Mouse (Mus musculus): ENCODE data around the gene Henmt1. TPM values are rescaled to one million over a fixed set of nuclear protein-coding genes. Genes with fewer than 3 reads are reported as not detected.
A peak's percentile ranks its signal among the peaks of the same experiment; 100 is the strongest.

Gene Henmt1
- 0.20 TPM in 1 of 2 replicates, not detected in the other for polyA plus RNA-seq (2016; fragmentation: Nextera tagmentation; extraction: Ambion mirVana)

DNA sequence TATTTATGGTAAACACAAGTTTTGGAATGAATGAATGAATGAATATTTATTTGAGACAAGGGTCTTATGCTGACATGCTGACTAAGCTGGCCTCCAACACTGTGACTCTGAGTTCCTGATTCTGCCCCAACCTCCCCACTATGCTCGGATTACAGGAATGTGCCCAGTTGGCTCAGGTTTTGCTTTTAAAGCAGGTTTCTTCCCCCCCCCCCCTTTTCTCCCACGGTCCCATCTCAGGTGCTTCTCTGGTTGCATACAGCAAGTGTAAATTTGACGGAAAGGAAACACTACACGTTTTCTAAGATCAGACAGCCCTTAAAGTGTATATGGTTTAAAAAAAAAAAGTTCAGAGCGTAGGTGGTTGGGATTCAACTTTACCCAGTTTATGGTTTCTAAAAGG lies at the start of gene Henmt1:
Gene Henmt1 (plus strand): TSS at position 301 of the 400 bp plus-strand sequence.
- 0 out of 2 replicates have a peak within 1 kb of the TSS, but pooled peaks have one; percentile 4 for H3K9ac ChIP-seq
- H3K9me3 ChIP-seq (replicated peaks), result 0 out of 2 replicates have a peak, but pooled peaks cover 3% of the 10 kb centered on the region
- 76% methylated on average over 5 of the region's 5 CpGs for WGBS
- no peaks in the 10 kb centered on the region for H3K27me3 ChIP-seq (replicated peaks)
- peak within 1 kb of the TSS; percentile 70 for H3K4me2 ChIP-seq
- peak within 1 kb of the TSS; percentile 41 for H3K4me3 ChIP-seq
- H3K4me1 ChIP-seq (replicated peaks), result no peaks in the 10 kb centered on the region; the same call in 1 of the 2 replicates
- ATAC-seq (ENCODE audit: insufficient number of reproducible peaks, low FRiP score), result no peak
- no peaks in the 10 kb centered on the region for H3K36me3 ChIP-seq
- H3K27ac ChIP-seq (ENCODE audit: poor library complexity, severe bottlenecking), result no peak within 1 kb of the TSS

DNA sequence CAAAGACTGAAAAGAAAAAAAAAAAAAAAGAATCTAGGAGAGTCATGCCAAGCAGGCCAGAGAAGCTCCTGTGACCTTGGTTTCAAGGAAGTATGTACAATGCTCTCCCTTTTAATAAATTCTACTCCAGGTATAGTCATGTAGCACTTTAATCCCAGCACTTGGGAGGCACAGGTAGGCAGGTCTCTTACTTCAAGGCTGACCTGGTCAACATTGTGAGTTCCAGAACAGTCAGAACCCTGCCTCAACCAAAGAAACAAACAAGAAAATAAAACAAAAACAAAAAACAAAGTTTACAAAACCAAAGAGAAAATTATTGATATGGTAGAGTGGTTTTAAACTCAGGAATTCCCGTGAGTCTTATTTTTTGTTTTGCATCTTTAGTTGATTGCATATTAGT lies 49.8 kb upstream of the Henmt1 start, which contains the start of gene Fndc7:
Gene Fndc7 (minus strand): TSS at position 101 of the 400 bp plus-strand sequence.
- Histone ChIP-seq H3K27ac (ENCODE audit: poor library complexity, severe bottlenecking) (no peak within 1 kb of the TSS), H3K9me3 (replicated peaks) (no peaks in the 10 kb centered on the region), H3K4me3 (no peak within 1 kb of the TSS), H3K9ac (no peak within 1 kb of the TSS), H3K27me3 (replicated peaks) (no peaks in the 10 kb centered on the region), H3K36me3 (no peaks in the 10 kb centered on the region), H3K4me1 (replicated peaks) (peaks cover 23% of the 10 kb centered on the region), H3K4me2 (no peak within 1 kb of the TSS)
- no peak for ATAC-seq (ENCODE audit: insufficient number of reproducible peaks, low FRiP score)
- 88% methylated on average over 1 of the region's 1 CpGs for WGBS

DNA sequence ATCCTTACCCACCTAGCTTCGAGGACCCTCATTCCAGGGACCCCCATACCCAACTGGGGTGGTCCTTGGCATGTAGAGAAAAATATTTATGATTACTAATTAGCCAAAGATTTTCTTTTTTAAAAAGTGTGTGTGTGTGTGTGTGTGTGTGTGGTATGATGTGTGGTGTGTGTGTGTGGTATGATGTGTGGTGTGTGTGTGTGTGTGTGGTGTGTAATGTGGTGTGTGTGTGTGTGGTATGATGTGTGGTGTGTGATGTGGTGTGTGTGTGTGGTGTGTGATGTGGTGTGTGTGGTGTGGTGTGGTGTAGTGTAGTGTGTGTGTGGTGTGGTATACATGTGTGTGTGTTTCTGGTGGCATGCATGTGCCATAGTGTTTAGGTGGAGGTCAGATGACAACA lies 47.6 kb upstream of the Henmt1 start:
- WGBS, result 69% methylated on average over 1 of the region's 1 CpGs
- no peak overlapping the region for H3K4me2 ChIP-seq
- no peak overlapping the region for H3K4me3 ChIP-seq
- H3K27ac ChIP-seq (ENCODE audit: poor library complexity, severe bottlenecking), result no peak overlapping the region
- no peak for ATAC-seq (ENCODE audit: insufficient number of reproducible peaks, low FRiP score)
- H3K9me3 ChIP-seq (replicated peaks), result no peaks in the 10 kb centered on the region
- no peak overlapping the region for H3K9ac ChIP-seq
- no peaks in the 10 kb centered on the region for H3K27me3 ChIP-seq (replicated peaks)
- no peaks in the 10 kb centered on the region for H3K36me3 ChIP-seq
- H3K4me1 ChIP-seq (replicated peaks), result peaks cover 3% of the 10 kb centered on the region; the same call in 1 of the 2 replicates

DNA sequence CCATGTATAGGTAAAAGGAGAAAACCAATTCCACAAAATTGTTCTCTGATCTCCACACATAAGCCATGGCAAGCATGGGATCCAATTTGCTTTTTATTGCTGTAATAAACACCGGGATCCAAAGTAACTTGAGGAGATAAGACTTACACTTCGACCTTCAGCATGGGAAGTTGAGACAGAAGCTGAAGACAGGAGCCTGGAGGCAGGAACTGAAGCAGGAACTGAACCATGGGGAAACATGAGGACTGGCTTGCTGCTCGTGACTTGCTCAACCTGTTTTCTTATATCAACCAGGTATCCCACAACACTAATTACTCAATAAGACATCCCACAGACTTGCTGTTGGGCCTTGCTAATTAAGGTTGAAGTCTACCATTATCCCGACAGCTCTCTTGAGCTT lies 46.8 kb upstream of the Henmt1 start:
- Histone ChIP-seq H3K36me3 (no peaks in the 10 kb centered on the region), H3K27ac (ENCODE audit: poor library complexity, severe bottlenecking) (no peak overlapping the region), H3K4me2 (no peak overlapping the region), H3K9me3 (replicated peaks) (no peaks in the 10 kb centered on the region), H3K4me3 (no peak overlapping the region), H3K27me3 (replicated peaks) (no peaks in the 10 kb centered on the region), H3K9ac (no peak overlapping the region), H3K4me1 (replicated peaks) (no peaks in the 10 kb centered on the region)
- WGBS, result 58% methylated on average over 4 of the region's 4 CpGs
- no peak for ATAC-seq (ENCODE audit: insufficient number of reproducible peaks, low FRiP score)

DNA sequence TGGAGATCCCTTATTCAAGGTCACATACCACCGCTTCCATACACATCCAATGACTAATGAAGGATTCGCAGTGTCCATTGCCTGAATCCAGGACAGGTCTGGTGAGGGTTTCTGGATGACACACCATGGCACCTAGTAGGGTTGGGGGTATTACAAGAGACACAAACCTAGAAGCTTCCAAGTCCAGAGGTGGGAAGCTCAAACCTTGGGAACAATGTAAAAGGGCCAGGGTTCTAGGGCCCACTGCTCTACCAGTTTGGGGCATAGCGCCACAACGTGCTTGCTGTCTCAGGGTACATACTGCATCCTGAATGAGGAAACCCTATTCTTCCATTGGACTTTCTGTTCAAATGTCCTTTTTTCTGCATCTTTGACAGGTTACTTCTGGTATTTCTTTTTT lies 41.0 kb upstream of the Henmt1 start:
- ATAC-seq (ENCODE audit: insufficient number of reproducible peaks, low FRiP score), result no peak
- no peak overlapping the region for H3K4me2 ChIP-seq
- 93% methylated on average over 4 of the region's 4 CpGs for WGBS

DNA sequence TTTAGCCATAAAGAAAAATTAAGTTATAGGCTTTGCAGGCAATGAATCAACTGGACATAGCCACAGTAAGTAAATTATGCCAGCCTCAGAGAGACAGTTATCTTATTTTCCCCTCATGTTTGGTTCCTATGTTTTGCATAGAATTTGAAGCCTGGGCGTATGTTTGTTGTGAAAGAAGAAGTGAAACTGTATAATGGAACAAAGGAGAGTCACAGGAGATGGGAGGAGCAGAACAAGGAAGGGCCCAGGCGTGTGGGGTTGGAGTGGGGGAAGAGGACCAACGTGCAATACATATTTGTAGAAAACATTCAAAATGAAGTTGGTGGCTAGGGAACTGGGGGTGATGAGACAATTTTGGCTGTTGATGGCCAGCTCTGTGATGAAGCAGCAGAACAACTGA lies 39.5 kb upstream of the Henmt1 start:
- no peaks in the 10 kb centered on the region for H3K4me1 ChIP-seq (replicated peaks)
- H3K9ac ChIP-seq, result no peak overlapping the region
- no peak overlapping the region for H3K4me3 ChIP-seq
- H3K36me3 ChIP-seq, result peaks cover 43% of the 10 kb centered on the region
- no peak overlapping the region for H3K4me2 ChIP-seq
- WGBS, result 89% methylated on average over 3 of the region's 3 CpGs
- H3K9me3 ChIP-seq (replicated peaks), result 0 out of 2 replicates have a peak, but pooled peaks cover 4% of the 10 kb centered on the region
- ATAC-seq (ENCODE audit: insufficient number of reproducible peaks, low FRiP score), result no peak
- H3K27ac ChIP-seq (ENCODE audit: poor library complexity, severe bottlenecking), result no peak overlapping the region
- no peaks in the 10 kb centered on the region for H3K27me3 ChIP-seq (replicated peaks)

More for the DNA sequence above, 41.0 kb upstream of the Henmt1 start:
- Histone ChIP-seq H3K4me3 (no peak overlapping the region), H3K9me3 (replicated peaks) (0 out of 2 replicates have a peak, but pooled peaks cover 4% of the 10 kb centered on the region), H3K4me1 (replicated peaks) (no peaks in the 10 kb centered on the region), H3K36me3 (peaks cover 28% of the 10 kb centered on the region), H3K9ac (no peak overlapping the region), H3K27ac (ENCODE audit: poor library complexity, severe bottlenecking) (no peak overlapping the region), H3K27me3 (replicated peaks) (no peaks in the 10 kb centered on the region)

DNA sequence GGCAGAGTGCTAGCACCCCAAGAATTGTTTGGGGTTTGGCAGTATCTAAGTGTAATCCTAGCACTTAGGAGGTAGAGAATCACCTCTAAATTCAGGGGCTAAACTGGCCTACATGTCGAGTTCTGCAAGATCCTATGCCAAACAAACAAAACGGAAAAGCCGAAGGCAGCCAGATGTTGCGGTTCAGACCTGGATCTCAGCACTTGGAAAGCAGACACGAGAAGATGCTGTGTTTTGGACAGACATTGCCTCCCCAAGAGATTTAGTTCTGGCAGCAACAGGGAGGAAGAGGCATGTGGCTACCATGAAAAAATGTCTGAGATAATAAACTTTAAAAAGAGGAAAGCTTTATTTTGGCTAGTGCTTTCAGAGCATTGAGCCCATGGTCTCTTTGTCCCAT lies 39.0 kb upstream of the Henmt1 start:
- 76% methylated on average over 5 of the region's 5 CpGs for WGBS
- Histone ChIP-seq H3K4me3 (no peak overlapping the region), H3K4me1 (replicated peaks) (no peaks in the 10 kb centered on the region), H3K27ac (ENCODE audit: poor library complexity, severe bottlenecking) (no peak overlapping the region), H3K4me2 (no peak overlapping the region), H3K27me3 (replicated peaks) (no peaks in the 10 kb centered on the region), H3K9me3 (replicated peaks) (0 out of 2 replicates have a peak, but pooled peaks cover 4% of the 10 kb centered on the region), H3K36me3 (peaks cover 47% of the 10 kb centered on the region), H3K9ac (no peak overlapping the region)
- ATAC-seq (ENCODE audit: insufficient number of reproducible peaks, low FRiP score), result no peak

DNA sequence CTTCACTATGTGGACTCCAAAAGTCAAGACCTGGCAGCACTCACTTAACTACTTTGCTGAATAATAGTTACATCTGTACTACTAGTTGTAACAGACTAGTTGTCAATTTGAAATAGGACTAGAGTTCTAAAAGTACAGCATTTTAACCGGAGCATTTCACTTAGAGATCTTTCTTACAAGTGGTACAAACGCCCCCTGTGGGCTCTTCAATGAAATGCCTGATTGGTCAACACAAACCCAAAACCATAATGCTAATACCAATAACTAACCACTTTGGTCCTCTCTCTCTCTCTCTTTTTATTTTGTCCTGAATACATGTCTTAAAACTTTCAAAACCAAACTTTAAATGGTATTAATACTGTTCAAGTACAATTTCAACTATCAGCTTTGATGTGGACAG lies 37.6 kb upstream of the Henmt1 start:
- Histone ChIP-seq H3K4me3 (no peak overlapping the region), H3K4me1 (replicated peaks) (no peaks in the 10 kb centered on the region), H3K4me2 (no peak overlapping the region), H3K36me3 (peaks cover 51% of the 10 kb centered on the region), H3K27me3 (replicated peaks) (no peaks in the 10 kb centered on the region), H3K9ac (no peak overlapping the region), H3K27ac (ENCODE audit: poor library complexity, severe bottlenecking) (no peak overlapping the region), H3K9me3 (replicated peaks) (0 out of 2 replicates have a peak, but pooled peaks cover 4% of the 10 kb centered on the region)
- ATAC-seq (ENCODE audit: insufficient number of reproducible peaks, low FRiP score), result no peak
- WGBS, result 49% methylated on average over 2 of the region's 2 CpGs

DNA sequence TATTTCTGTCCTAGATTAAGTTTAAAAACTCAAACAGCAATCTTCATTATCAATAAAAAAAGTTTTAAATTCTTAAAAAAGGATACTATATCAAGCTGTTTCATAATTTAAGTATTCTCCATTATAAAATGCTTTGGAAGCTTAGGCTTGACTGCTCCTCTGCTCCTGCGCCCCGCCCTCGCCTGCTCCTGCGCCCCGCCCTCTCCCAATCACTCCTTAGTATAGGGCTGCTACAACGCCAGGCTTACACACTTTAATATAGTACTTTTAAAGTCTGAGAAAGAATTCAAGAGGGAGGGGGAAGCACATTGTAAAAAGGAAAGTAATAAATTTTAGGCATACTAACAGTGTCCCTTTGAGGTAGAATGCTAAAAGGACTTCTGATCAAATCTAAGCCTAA lies 36.7 kb upstream of the Henmt1 start:
- no peaks in the 10 kb centered on the region for H3K27me3 ChIP-seq (replicated peaks)
- H3K36me3 ChIP-seq, result peaks cover 54% of the 10 kb centered on the region
- WGBS, result 88% methylated on average over 6 of the region's 6 CpGs
- H3K4me2 ChIP-seq, result no peak overlapping the region
- no peaks in the 10 kb centered on the region for H3K4me1 ChIP-seq (replicated peaks)
- no peak overlapping the region for H3K4me3 ChIP-seq
- no peak for ATAC-seq (ENCODE audit: insufficient number of reproducible peaks, low FRiP score)
- H3K9me3 ChIP-seq (replicated peaks), result 0 out of 2 replicates have a peak, but pooled peaks cover 4% of the 10 kb centered on the region
- H3K9ac ChIP-seq, result no peak overlapping the region
- no peak overlapping the region for H3K27ac ChIP-seq (ENCODE audit: poor library complexity, severe bottlenecking)

DNA sequence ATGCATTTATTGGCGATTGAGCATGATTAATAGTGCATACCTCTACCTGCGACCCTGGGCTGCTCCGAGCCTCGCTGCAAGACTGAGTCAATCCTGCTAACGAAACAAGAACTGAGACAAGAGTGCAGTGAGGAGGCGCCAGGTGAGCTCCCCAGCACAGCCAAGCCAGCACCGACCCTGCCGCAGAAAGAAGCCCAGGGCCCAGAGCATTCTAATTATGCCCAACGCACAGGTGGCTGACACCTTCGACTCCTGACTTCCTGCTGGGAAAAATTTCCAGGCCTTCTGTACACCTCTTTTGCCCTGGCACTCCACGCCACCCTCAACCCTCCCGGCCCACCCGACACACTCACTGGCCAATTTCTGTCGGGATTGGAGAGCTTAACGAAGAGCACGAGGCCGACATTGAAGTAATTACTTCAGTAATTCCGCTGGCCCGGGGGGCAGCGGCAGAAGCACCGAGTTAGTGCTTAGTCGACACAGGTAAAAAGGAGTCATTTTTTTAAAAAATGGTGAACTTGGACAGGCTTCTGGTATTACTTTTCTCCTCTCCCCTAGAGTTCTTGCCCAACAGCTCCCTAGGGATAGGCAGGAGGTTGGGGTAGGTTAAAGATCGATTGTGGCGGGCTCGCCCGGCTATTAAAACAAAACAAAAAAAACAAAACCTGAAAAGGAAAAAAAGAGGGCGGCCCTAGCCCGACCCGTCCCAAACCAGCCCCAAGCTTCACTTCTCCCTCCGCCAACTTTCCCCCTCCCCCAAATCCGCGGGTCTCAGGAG lies 29.2 kb upstream of the Henmt1 start:
- Histone ChIP-seq H3K4me2 (peak overlapping the region; percentile 99), H3K36me3 (peaks cover 10% of the 10 kb centered on the region), H3K4me3 (peak overlapping the region; percentile 85), H3K9me3 (replicated peaks) (no peaks in the 10 kb centered on the region), H3K27ac (ENCODE audit: poor library complexity, severe bottlenecking) (peak overlapping the region; percentile 99), H3K9ac (peak overlapping the region; percentile 96), H3K4me1 (replicated peaks) (peaks cover 13% of the 10 kb centered on the region), H3K27me3 (replicated peaks) (no peaks in the 10 kb centered on the region)
- ATAC-seq (ENCODE audit: insufficient number of reproducible peaks, low FRiP score), result no peak
- WGBS, result under 1% methylated on average over 32 of the region's 32 CpGs

DNA sequence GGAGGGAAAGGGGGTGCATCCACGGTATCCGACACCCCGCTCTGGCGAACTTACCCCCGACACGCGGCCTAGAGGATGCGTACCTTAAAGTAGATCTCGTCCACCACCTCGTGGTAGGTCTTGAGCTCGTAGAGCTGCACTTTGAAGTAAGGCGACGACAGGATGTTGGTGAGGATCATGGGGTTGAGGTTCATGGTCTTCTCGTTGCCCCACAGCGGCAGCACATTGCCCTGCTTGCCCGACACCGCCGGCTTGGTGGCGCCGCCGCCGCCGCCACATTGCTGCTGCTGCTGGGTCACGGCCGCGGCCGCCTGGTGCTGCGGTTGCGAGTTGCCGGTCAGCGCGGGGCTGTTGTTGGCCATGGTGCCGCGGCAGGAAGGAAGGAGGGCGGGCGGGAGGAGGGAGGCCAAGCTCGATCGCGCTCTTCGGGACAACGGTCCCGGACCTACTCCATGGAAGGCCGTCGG lies 28.6 kb upstream of the Henmt1 start:
- no peaks in the 10 kb centered on the region for H3K9me3 ChIP-seq (replicated peaks)
- H3K4me2 ChIP-seq, result peak overlapping the region; percentile 99
- H3K27ac ChIP-seq (ENCODE audit: poor library complexity, severe bottlenecking), result peak overlapping the region; percentile 99
- peak; percentile 88 for ATAC-seq (ENCODE audit: insufficient number of reproducible peaks, low FRiP score)
- no peaks in the 10 kb centered on the region for H3K27me3 ChIP-seq (replicated peaks)
- H3K36me3 ChIP-seq, result peaks cover 5% of the 10 kb centered on the region
- under 1% methylated on average over 42 of the region's 44 CpGs for WGBS
- H3K4me1 ChIP-seq (replicated peaks), result peaks cover 13% of the 10 kb centered on the region
- peak overlapping the region; percentile 85 for H3K4me3 ChIP-seq
- H3K9ac ChIP-seq, result peak overlapping the region; percentile 96

All from heart, embryonic 12.5 days (tissue).